Mouse (Mus musculus) thymus, adult 2 months (tissue): ENCODE measurements around the gene Tapbp. TPM values are rescaled to one million over a fixed set of nuclear protein-coding genes. Genes with fewer than 3 reads are reported as not detected.

Experiments used
- DNase-seq: peaks from one replicate; pipeline ENCODE4 v3.0.0; 2021
- H3K27ac ChIP-seq: fragments of 200-500 bp; 2 replicates; pipeline ENCODE4 v1.5.1; 2012; ENCODE audit warnings: low read length, control low read depth; ENCODE audit not compliant: control insufficient read depth, insufficient read depth
- H3K27me3 ChIP-seq: fragments of 200-500 bp; 2 replicates; pipeline ENCODE4 v1.6.1; 2012; ENCODE audit warnings: mild to moderate bottlenecking, low read length, moderate library complexity, mixed read lengths; ENCODE audit not compliant: control insufficient read depth, insufficient read depth
- H3K36me3 ChIP-seq: fragments of 200-500 bp; 2 replicates; pipeline ENCODE4 v1.6.1; 2012; ENCODE audit warnings: mild to moderate bottlenecking, low read length, moderate library complexity; ENCODE audit not compliant: control insufficient read depth, insufficient read depth
- H3K4me1 ChIP-seq: fragments of 200-500 bp; replicated peaks from 2 replicates; pipeline ENCODE4 v1.6.1; 2012; ENCODE audit warnings: low read length; ENCODE audit not compliant: control insufficient read depth, insufficient read depth
- H3K4me3 ChIP-seq: fragments of 200-500 bp; 2 replicates; pipeline ENCODE4 v1.5.1; 2012; ENCODE audit warnings: mild to moderate bottlenecking, low read length, control low read depth, moderate library complexity; ENCODE audit not compliant: control insufficient read depth, insufficient read depth
- CTCF ChIP-seq: fragments of 200-500 bp; IDR thresholded peaks from 2 replicates; pipeline ENCODE4 v1.5.1; 2012; ENCODE audit warnings: mild to moderate bottlenecking, control low read depth, low read length, moderate library complexity, borderline replicate concordance; ENCODE audit not compliant: control insufficient read depth, poor library complexity, insufficient read depth; ENCODE audit errors: extremely low read depth
- POLR2A ChIP-seq: fragments of 200-500 bp; IDR thresholded peaks from 2 replicates; pipeline ENCODE4 v1.6.1; 2012; ENCODE audit warnings: mild to moderate bottlenecking, low read length, control low read depth, moderate library complexity; ENCODE audit not compliant: control insufficient read depth, poor library complexity, insufficient read depth; ENCODE audit errors: extremely low read depth
- WGBS: fragments of 180-500 bp; shearing (Covaris S2); methylation state at CpG from one replicate; pipeline ENCODE4 v1.1.7; 2018; 5-methylcytosine and 5-hydroxymethylcytosine counted together
- polyA plus RNA-seq: library from polyadenylated mRNA; depleted of rRNA; stranded (reverse); fragments of >200 nt; gene quantifications from 2 replicates; pipeline ENCODE4 v1.2.3, GENCODE M21; 2012

Gene Tapbp
- polyA plus RNA-seq, 1 experiment: 201 TPM

GRCm38 (mm10) chr17:33958451-33958850 lies 42.8 kb downstream of the Tapbp start:
- no peak for TF ChIP-seq POLR2A
- no peak for TF ChIP-seq CTCF
- WGBS: 98% methylated on average over 11 of the region's 11 CpGs
- Histone ChIP-seq H3K4me3 (no peak overlapping the region), H3K27ac (no peak overlapping the region), H3K4me1 (peaks cover 8% of the 10 kb centered on the region), H3K27me3 (no peaks in the 10 kb centered on the region), H3K36me3 (peaks cover 29% of the 10 kb centered on the region)
- peak; percentile 1 for DNase-seq

GRCm38 (mm10) chr17:33959135-33959534 lies 43.4 kb downstream of the Tapbp start:
- no peak for TF ChIP-seq POLR2A
- no peak for TF ChIP-seq CTCF
- 97% methylated on average over 13 of the region's 13 CpGs for WGBS

GRCm38 (mm10) chr17:33959948-33960347 lies 44.2 kb downstream of the Tapbp start:
- no peak overlapping the region for H3K27ac ChIP-seq
- no peaks in the 10 kb centered on the region for H3K27me3 ChIP-seq
- H3K36me3 ChIP-seq: peaks cover 30% of the 10 kb centered on the region
- no peaks in the 10 kb centered on the region for H3K4me1 ChIP-seq
- H3K4me3 ChIP-seq: no peak overlapping the region
- TF ChIP-seq CTCF (no peak), POLR2A (no peak)
- no peak for DNase-seq
- WGBS: 98% methylated on average over 15 of the region's 15 CpGs

More at GRCm38 (mm10) chr17:33959135-33959534, 43.4 kb downstream of the Tapbp start:
- Histone ChIP-seq H3K4me1 (peaks cover 7% of the 10 kb centered on the region), H3K27me3 (no peaks in the 10 kb centered on the region), H3K27ac (no peak overlapping the region), H3K36me3 (peaks cover 29% of the 10 kb centered on the region), H3K4me3 (no peak overlapping the region)
- no peak for DNase-seq

GRCm38 (mm10) chr17:33962876-33963275 lies 47.2 kb downstream of the Tapbp start:
- WGBS: 97% methylated on average over 7 of the region's 7 CpGs
- no peak for DNase-seq
- TF ChIP-seq CTCF: no peak
- TF ChIP-seq POLR2A: no peak
- H3K4me3 ChIP-seq: no peak overlapping the region
- no peaks in the 10 kb centered on the region for H3K27me3 ChIP-seq
- no peak overlapping the region for H3K27ac ChIP-seq
- no peaks in the 10 kb centered on the region for H3K4me1 ChIP-seq
- peaks cover 41% of the 10 kb centered on the region for H3K36me3 ChIP-seq

GRCm38 (mm10) chr17:33965082-33965845 lies 49.6 kb downstream of the Tapbp start:
- DNase-seq: no peak
- no peak overlapping the region for H3K4me3 ChIP-seq
- no peaks in the 10 kb centered on the region for H3K27me3 ChIP-seq
- no peak overlapping the region for H3K27ac ChIP-seq
- no peak for TF ChIP-seq CTCF
- no peak for TF ChIP-seq POLR2A
- no peaks in the 10 kb centered on the region for H3K4me1 ChIP-seq
- WGBS: 96% methylated on average over 17 of the region's 17 CpGs
- H3K36me3 ChIP-seq: peaks cover 30% of the 10 kb centered on the region

GRCm38 (mm10) chr17:33965846-33966550 lies 50.3 kb downstream of the Tapbp start:
- no peak overlapping the region for H3K4me3 ChIP-seq
- no peak overlapping the region for H3K27ac ChIP-seq
- WGBS: 97% methylated on average over 16 of the region's 16 CpGs
- TF ChIP-seq POLR2A: no peak
- TF ChIP-seq CTCF: no peak
- no peaks in the 10 kb centered on the region for H3K4me1 ChIP-seq
- H3K27me3 ChIP-seq: no peaks in the 10 kb centered on the region
- peaks cover 22% of the 10 kb centered on the region for H3K36me3 ChIP-seq
- DNase-seq: no peak
